Mouse (Mus musculus) macrophage (primary cell): ENCODE data around the gene Hoxc9. TPM values are rescaled to one million over a fixed set of nuclear protein-coding genes. Genes with fewer than 3 reads are reported as not detected.

ENCODE experiments used
- H3K27ac ChIP-seq: fragments of 350-480 bp; formaldehyde crosslinking; 2 replicates; pipeline ENCODE4 v1.9.0; 2021
- H3K36me3 ChIP-seq: fragments of 350-480 bp; formaldehyde crosslinking; 2 replicates; pipeline ENCODE4 v1.9.0; 2021; ENCODE audit errors: inconsistent target
- H3K4me3 ChIP-seq: fragments of 350-480 bp; formaldehyde crosslinking; 2 replicates; pipeline ENCODE4 v1.9.0; 2021; ENCODE audit errors: inconsistent target
- H3K79me2 ChIP-seq: fragments of 350-480 bp; formaldehyde crosslinking; 2 replicates; pipeline ENCODE4 v1.9.0; 2021; ENCODE audit errors: inconsistent target
- WGBS: methylation state at CpG from one replicate; pipeline ENCODE4 v1.1.7; 2026; ENCODE audit warnings: inconsistent platforms; ENCODE audit not compliant: missing documents; 5-methylcytosine and 5-hydroxymethylcytosine counted together
- polyA plus RNA-seq: library from polyadenylated mRNA; stranded (reverse); fragments of 250-400 nt; gene quantifications from 3 replicates; pipeline ENCODE4 v1.2.4, GENCODE M21; 2018; ENCODE audit warnings: inconsistent platforms

Hoxc9 gene
- polyA plus RNA-seq, 1 experiment from 2014 or later, result not detected

DNA sequence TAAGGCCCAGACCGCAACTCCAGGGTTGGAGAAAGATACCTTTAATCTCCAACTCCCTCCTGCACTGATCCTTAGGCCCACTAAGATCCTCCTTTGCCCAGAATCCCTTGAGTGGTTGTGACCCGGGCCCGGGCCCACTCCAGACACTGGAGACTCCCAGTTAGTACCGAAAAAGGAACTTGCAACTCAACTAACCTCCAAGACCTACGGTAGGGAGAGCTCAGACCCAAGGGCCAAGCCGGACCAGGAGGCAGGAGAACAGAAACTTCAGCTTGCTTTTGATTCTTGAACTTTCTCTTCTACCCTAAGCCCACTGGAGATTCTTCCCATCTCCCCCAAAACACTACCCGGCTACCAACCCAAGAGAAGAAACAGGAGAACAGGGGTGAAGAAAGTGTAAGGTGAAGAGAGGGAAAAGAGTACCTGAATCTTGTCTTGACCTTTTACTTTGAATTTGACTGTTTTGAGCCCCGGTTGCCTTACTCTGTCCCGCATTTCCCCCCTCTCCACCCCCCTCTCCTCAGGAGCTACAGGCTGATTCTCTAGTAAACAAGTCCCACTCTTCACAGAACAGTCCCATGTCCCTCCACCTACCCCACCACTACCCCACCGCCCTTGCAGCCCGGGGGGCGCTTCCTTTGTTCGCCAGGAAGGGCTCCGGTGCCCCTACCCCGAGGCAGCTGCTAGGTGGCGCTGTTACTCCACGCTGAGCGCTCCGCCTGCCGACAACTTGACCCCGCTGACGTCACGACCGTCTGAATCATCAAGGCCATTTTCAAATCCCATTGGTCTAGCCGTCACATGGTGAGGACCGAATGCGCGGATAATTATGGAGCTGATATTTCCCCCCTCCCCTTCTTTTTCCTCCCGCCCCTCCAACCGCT is 10.1 kb upstream of the Hoxc9 start:
- H3K36me3 ChIP-seq, result no peaks in the 10 kb centered on the region
- H3K27ac ChIP-seq, result no peak overlapping the region
- WGBS, result 6% methylated on average over 28 of the region's 30 CpGs
- H3K4me3 ChIP-seq, result no peak overlapping the region
- no peaks in the 10 kb centered on the region for H3K79me2 ChIP-seq

DNA sequence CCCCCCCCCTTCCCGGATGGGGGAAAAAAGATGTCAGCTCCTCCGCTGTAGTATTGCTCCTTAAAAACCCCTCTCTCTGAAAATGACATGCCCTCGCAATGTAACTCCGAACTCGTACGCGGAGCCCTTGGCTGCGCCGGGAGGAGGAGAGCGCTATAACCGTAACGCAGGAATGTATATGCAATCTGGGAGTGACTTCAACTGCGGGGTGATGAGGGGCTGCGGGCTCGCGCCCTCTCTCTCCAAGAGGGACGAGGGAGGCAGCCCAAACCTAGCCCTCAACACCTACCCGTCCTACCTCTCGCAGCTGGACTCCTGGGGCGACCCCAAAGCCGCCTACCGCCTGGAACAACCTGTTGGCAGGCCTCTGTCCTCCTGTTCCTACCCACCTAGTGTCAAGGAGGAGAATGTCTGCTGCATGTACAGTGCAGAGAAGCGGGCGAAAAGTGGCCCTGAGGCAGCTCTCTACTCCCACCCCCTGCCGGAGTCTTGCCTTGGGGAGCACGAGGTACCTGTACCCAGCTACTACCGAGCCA is 9.4 kb upstream of the Hoxc9 start, which contains the start of gene Hoxc10:
Hoxc10 (plus strand) TSS at position 21 of the 536 bp plus-strand sequence.
- H3K79me2 ChIP-seq, result no peaks in the 10 kb centered on the region
- WGBS, result 10% methylated on average over 26 of the region's 27 CpGs
- no peak within 1 kb of the TSS for H3K27ac ChIP-seq
- no peak within 1 kb of the TSS for H3K4me3 ChIP-seq
- no peaks in the 10 kb centered on the region for H3K36me3 ChIP-seq

DNA sequence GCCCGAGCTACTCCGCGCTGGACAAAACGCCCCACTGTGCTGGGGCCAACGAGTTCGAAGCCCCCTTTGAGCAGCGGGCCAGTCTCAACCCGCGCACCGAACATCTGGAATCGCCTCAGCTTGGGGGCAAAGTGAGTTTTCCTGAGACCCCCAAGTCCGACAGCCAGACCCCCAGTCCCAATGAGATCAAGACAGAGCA is 9.0 kb upstream of the Hoxc9 start, which contains the start of gene Hoxc5:
Hoxc5 (plus strand) TSS at position 132 of the 199 bp plus-strand sequence.
- Histone ChIP-seq H3K79me2 (no peaks in the 10 kb centered on the region), H3K36me3 (no peaks in the 10 kb centered on the region), H3K4me3 (no peak within 1 kb of the TSS), H3K27ac (no peak within 1 kb of the TSS)
- WGBS, result 4% methylated on average over 12 of the region's 12 CpGs

DNA sequence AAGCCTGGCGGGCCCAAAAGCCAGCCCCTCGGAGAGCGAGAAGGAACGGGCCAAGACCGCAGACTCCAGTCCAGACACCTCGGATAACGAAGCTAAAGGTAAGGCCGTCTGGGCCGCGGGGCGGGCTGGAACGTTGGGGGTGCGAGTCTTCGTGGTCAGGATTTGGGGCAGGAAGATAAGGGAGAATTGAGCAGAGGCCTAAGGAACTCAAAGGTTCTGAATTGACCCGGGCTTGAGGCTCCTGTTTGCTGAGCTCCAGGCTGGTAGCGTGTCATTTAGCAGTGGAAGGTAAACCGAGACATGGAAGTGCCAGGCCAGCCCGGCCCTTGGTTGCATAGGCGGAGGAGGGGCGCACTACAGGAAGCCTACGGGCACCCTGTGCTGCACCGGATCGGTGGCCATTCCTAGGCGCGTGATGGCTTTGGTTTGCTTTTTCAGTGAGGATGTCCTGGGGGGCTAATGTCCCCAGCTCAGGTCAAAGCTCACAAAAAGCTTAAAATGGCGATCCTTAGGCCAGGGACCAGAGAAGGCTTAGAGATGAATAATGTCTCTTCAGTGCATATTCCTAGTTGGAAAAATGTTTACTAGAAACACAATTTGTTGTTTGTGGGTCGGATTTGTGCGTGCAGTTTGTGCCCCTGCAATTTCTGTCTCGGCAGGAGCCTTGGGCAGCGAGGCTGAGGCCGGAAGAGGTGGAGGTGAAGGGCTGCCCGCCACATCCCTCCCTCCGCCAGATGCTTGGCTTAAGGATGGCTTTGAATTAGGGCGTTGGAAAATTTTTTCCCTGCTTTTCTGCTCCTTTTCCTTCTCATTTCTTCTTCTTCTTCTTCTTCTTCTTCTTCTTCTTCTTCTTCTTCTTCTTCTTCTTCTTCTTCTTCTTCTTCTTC is 8.5 kb upstream of the Hoxc9 start:
- WGBS, result 10% methylated on average over 34 of the region's 34 CpGs
- Histone ChIP-seq H3K79me2 (no peaks in the 10 kb centered on the region), H3K27ac (no peak overlapping the region), H3K4me3 (no peak overlapping the region), H3K36me3 (no peaks in the 10 kb centered on the region)

DNA sequence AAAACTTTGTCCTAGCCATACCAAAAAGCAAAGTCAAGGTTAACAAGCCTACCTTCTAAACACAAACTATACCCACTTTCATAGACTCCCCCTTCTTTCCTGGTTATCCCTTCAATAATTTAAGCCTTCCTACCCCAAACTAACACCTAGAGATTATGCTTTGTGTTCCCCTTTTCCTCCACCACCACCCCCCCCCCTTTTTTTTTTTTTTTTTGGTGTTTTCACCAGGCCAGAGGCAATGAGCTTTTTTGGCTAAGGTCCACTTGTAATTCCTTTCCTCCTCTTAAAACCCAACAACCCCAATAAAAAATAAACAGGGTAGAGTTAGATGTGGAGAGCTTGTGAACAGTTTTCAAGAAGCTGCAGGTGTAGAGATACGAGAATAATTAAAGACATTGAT is 6.9 kb upstream of the Hoxc9 start:
- H3K79me2 ChIP-seq, result no peaks in the 10 kb centered on the region

DNA sequence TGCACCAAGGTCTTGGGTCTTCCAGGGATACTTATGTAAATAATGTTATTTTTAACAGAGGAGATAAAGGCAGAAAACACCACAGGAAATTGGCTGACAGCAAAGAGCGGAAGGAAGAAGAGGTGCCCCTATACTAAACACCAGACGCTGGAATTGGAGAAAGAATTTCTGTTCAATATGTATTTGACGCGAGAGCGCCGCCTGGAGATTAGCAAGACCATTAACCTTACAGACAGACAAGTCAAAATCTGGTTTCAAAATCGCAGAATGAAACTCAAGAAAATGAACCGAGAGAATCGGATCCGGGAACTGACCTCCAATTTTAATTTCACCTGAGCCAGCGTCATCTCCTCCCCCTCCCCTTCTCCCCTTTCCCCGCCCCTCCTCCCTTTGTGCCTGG is 5.5 kb upstream of the Hoxc9 start:
- 4% methylated on average over 11 of the region's 12 CpGs for WGBS
- no peaks in the 10 kb centered on the region for H3K36me3 ChIP-seq
- H3K79me2 ChIP-seq, result no peaks in the 10 kb centered on the region
- H3K27ac ChIP-seq, result no peak overlapping the region
- H3K4me3 ChIP-seq, result no peak overlapping the region

More for the DNA sequence above, 6.9 kb upstream of the Hoxc9 start:
- H3K4me3 ChIP-seq, result no peak overlapping the region
- 56% methylated on average over 1 of the region's 1 CpGs for WGBS
- no peaks in the 10 kb centered on the region for H3K36me3 ChIP-seq
- no peak overlapping the region for H3K27ac ChIP-seq

DNA sequence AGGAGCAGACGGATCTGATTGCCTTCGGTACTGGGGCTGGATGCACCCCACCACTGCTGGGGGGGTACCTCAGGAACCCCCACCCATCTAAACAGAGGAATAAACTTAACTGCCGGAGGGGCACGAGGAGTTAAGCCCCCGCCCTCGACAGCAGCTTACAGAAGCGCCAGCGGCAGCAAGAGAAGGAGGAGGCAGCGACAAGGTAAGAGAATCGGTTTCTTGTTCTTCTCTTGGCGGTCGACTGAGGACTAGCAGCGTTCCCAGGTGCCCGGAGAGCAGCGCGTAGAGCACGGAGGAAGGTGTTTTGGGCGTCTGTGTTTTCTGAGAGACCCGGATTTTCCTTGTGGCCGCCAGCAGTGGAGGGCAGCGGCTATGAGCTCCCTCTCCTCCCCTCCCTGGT is 4.0 kb upstream of the Hoxc9 start:
- WGBS, result 3% methylated on average over 20 of the region's 21 CpGs
- H3K4me3 ChIP-seq, result no peak overlapping the region
- H3K36me3 ChIP-seq, result no peaks in the 10 kb centered on the region
- H3K79me2 ChIP-seq, result no peaks in the 10 kb centered on the region
- no peak overlapping the region for H3K27ac ChIP-seq

DNA sequence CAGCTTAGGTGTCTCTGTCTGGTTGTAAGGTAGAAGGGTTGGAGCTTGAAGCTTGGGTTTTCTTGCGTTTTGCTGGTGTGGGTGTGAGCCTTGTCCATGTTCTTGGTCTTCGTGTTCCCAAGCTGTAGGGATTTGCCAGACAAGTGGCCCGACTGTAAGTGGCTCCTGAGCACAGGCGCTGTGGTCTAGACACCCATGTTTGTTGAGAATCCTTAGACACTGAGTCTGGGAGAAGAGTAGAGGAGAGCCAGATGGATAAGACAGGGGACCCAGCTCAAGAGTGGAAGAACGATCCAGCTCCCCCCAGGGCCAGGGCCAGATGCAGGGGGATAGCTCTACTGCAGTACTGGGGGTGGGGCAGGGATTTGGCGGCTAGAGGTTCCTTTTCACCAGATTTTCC is 3.5 kb upstream of the Hoxc9 start:
- no peak overlapping the region for H3K27ac ChIP-seq
- H3K36me3 ChIP-seq, result no peaks in the 10 kb centered on the region
- H3K79me2 ChIP-seq, result no peaks in the 10 kb centered on the region
- WGBS, result 16% methylated on average over 6 of the region's 6 CpGs
- no peak overlapping the region for H3K4me3 ChIP-seq

DNA sequence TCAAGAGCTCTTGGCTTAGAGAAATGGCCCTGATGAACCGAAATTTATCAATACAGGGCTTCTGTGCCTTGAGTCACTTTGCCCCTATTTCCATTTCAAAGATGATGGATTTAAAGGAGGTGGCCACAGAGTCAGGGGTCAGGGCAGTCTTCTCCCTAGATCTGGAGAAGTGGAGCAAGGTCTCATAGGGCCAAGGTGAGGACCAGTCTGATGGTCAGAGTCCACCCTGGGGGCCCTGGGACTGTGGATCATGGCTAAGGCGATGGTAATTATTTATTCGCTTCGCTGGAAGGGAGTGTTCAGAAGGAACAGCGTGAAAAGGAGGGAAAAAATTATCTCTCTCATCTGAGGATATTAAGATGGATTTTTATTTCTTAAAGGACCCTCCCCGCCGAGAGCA is 1.2 kb upstream of the Hoxc9 start:
- no peaks in the 10 kb centered on the region for H3K36me3 ChIP-seq
- H3K4me3 ChIP-seq, result no peak overlapping the region
- H3K79me2 ChIP-seq, result no peaks in the 10 kb centered on the region
- 18% methylated on average over 7 of the region's 7 CpGs for WGBS
- no peak overlapping the region for H3K27ac ChIP-seq

DNA sequence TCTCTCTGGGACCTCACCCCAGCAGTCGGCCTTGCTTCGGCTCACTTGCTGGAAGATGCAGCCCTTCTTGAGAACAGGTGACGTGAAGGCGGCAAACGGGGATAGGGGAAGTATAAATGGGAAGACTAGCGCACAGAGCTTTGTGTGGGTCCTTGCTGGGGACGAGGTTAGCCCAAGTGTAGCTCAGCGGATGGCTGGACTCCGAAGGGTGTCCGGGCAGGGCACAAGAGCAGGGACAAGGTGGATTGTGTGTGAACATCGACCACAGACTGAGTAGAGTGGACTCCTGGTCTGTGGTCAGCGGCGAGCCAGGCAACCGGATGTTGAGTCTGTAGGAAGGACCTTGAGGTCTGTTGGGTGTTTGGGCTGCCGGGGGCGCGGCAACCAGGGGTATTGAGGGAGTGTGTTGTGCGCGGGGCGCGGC is 539 bp upstream of the Hoxc9 start:
- H3K27ac ChIP-seq, result no peak overlapping the region
- no peaks in the 10 kb centered on the region for H3K36me3 ChIP-seq
- H3K4me3 ChIP-seq, result no peak overlapping the region
- WGBS, result 3% methylated on average over 21 of the region's 21 CpGs
- H3K79me2 ChIP-seq, result no peaks in the 10 kb centered on the region

DNA sequence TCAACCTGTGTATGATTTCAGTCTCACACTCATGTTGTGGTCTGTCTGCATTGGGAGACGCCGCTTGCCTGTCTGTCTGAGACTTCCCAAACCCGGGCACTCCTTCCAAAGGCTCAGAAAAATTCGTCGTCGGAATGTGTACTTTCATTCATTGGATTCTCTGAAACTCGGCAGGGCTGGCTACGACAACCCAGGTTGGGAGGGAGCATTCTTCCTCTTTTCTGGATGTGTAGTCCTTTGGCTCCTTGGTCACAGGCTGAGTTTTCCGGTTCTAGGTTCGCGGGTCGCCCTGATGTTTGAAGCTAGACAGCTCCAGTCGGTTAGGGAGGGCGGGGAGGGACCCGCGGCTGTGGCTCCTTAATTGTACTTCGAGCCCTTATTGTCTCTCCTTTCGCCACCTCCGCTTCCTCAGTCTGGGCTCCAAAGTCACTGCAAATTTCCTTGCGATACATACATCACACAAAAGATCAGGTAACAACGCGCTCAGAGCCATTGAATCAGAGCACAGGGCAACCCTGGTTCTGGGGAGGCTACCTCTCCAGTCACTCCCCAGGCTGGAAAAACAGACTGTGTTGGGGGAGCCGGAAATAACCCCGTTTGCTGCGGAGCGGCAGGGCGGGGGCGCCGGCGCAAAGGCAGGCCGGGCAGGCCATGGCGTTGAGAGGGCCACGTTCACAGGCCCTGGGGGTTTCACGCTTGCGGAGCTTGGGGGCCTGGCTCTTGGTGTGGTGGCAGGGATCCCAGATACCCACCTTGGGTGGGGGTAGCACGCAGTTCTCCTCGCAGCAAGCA is 588 bp downstream of the Hoxc9 start:
- WGBS, result 4% methylated on average over 37 of the region's 37 CpGs
- H3K79me2 ChIP-seq, result no peaks in the 10 kb centered on the region
- no peak overlapping the region for H3K4me3 ChIP-seq
- no peak overlapping the region for H3K27ac ChIP-seq
- no peaks in the 10 kb centered on the region for H3K36me3 ChIP-seq

DNA sequence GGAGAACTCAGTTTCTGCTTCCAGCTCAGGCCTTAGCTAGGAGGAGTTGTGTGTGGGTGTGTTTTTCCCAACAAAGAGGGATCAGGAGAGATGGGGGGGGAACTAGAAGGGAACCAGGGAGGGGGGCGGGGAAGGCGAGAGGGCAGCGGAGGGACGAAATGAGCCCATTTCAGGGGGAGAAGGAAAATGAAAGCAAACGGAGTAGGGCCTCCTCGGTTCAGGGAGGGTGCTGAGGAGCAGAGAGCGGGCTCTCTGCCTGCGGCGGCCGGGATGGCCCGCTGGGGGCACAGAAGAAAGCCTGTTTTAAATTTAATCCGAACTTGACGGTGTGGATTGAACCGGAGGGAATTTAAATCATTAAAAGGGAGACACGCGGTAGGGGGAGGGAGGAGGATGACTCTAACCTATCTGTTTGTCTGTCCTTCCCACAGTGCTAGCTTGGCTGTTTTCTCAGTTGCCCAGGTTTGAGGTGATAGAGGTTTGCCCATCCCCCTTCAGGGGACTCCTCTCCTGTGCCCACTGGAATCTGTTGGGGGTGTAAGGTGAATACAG is 1.3 kb downstream of the Hoxc9 start:
- H3K79me2 ChIP-seq, result no peaks in the 10 kb centered on the region
- H3K4me3 ChIP-seq, result no peak overlapping the region
- 22% methylated on average over 16 of the region's 16 CpGs for WGBS
- no peak overlapping the region for H3K27ac ChIP-seq
- no peaks in the 10 kb centered on the region for H3K36me3 ChIP-seq

DNA sequence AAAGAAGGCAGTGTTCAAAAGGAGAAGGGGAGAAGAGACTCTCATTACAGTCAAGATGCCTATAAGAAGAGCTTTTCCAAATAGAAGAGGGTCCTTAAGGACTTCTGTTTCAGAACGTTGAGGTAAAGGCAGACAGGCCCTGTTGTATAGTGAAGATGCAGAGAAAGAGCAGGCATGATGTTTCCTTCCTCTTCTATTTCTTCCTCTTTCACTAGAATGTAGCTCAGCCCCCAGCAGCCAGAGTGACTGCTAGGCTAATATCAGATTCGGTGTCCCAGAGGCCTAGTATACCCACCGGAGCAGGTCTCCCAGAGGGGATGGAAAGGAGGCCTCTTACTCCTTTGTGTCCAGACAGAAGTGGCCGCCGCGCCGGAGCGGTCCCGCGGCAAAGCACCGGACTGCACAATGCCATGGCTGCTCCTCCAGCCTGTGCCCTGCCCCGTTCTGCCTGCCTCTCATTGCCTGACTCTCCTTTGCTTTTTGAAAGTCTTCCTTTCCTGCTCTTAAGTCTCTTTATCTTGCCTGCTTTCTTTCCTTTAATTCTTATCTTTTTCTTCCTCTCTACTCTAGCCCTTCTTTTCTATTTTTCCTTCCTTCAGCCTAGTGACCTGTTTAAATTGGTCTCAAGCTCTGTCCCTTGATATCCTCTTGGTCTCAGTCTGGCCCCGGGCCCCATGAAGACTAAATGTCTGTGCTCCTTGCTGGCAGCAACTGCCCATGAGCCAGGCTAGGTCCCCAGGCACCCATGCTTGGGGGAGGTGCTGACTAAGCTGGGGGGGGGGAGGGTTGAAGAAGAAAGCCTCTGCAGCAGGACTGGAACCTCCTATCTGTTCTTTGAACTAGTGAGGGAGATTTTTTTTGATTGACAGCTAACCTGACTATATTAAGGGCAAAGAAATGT is 2.6 kb downstream of the Hoxc9 start:
- Histone ChIP-seq H3K4me3 (no peak overlapping the region), H3K27ac (no peak overlapping the region), H3K36me3 (no peaks in the 10 kb centered on the region), H3K79me2 (no peaks in the 10 kb centered on the region)
- 4% methylated on average over 13 of the region's 13 CpGs for WGBS
